Mouse (Mus musculus) liver, embryonic 14.5 days (tissue): Measurements from ENCODE around the gene Crybb1.

Experiments used
- CTCF ChIP-seq: IDR thresholded peaks from 2 replicates; pipeline ENCODE4 v1.5.1; 2016; ENCODE audit warnings: antibody characterized with exemption, low read depth, control low read depth
- EP300 ChIP-seq: IDR thresholded peaks from 2 replicates; pipeline ENCODE4 v1.6.1; 2016; ENCODE audit warnings: antibody characterized with exemption, low read depth

- TF ChIP-seq CTCF (no peak), EP300 (no peak)
Observed at GRCm38 (mm10) chr5:112265110-112265509, 9.5 kb downstream of the Crybb1 start.
